Comparison of ENCODE assay signal across 27 mouse cellular contexts in genomic region chr1:153712633-153713032, GRCm38 (mm10). TPM values are rescaled to one million over a fixed set of nuclear protein-coding genes. Genes with fewer than 3 reads are reported as not detected.
DNase-seq lines count a peak whose midpoint lies in the region; ATAC-seq and TF ChIP-seq lines count a peak whose summit lies in the region.
"Had no signal": no experiment of that assay in that cellular context is flagged by ENCODE, and none has a peak within 500 bp of the region (broad histone marks: within the 10 kb centered on the region; RNA-seq: fewer than 3 reads in every experiment).

No protein-coding gene starts in this region.

- H3K4me1 ChIP-seq in midbrain, embryonic 11.5 days (ENCODE audit: control insufficient read depth, insufficient read depth, low read length) = no peaks in the 10 kb centered on the region
- no peaks in the 10 kb centered on the region for H3K4me1 ChIP-seq in midbrain, postnatal 0 days (ENCODE audit: insufficient read depth, low read length)
- H3K4me1 ChIP-seq in CH12.LX (ENCODE audit: control insufficient read depth in 1 of 2, insufficient read depth in 2 of 2) = peaks cover 4 to 20% of the 10 kb centered on the region in 2 experiments
- H3K4me1 ChIP-seq: forebrain, embryonic 12.5 days had no signal

- H3K79me2 ChIP-seq in CH12.LX (replicated peaks; ENCODE audit: control insufficient read depth, extremely low read depth, insufficient read depth, poor library complexity, severe bottlenecking) = no peaks in the 10 kb centered on the region

- TF ChIP-seq POLR2A in CH12.LX (IDR thresholded peaks at IDR 0.05; ENCODE audit: low read depth, low read length) = no peak

- dilution Hi-C loops in CH12.LX (cut with MboI; ENCODE audit: extremely low pct_ligation_motif_present, extremely low pct_unique_long_range_greater_than_20kb, low sequenced_read_pairs) = no loop called here

- no peak for TF ChIP-seq RAD21 in CH12.LX (IDR thresholded peaks at IDR 0.05; ENCODE audit: low read depth, low read length)

- DNase-seq in midbrain, embryonic 11.5 days (ENCODE audit: low spot score, missing footprints) = peak; percentile 56
- DNase-seq in midbrain, postnatal 0 days (ENCODE audit: low spot score) = no peak
- DNase-seq in CH12.LX (ENCODE audit: extremely low read depth) = no peak
- no peak for DNase-seq in heart, adult 9 months (ENCODE audit: low spot score in 2 of 2)
- no peak for DNase-seq in frontal cortex, postnatal 25 days (ENCODE audit: low spot score in 2 of 2)
- DNase-seq: adrenal gland, adult 8-10 months; adrenal gland, postnatal 14 days; adrenal gland, postnatal 36 days; cerebellum, adult 11 months; cerebellum, adult 18-20 months; cerebellum, adult 8-10 months; cerebellum, adult 9-11 months; cerebellum, postnatal 14 days; cerebellum, postnatal 36 days; embryo, embryonic 11 days had no signal

- H3K4me3 ChIP-seq in midbrain, embryonic 11.5 days (ENCODE audit: low read depth, low read length) = no peak overlapping the region
- H3K4me3 ChIP-seq in midbrain, postnatal 0 days (ENCODE audit: low read depth, low read length) = no peak overlapping the region
- no peak overlapping the region for H3K4me3 ChIP-seq in CH12.LX (replicated peaks in 1 of 3; ENCODE audit: low read depth in 2 of 3, low read length in 2 of 3, poor library complexity in 1 of 3)
- H3K4me3 ChIP-seq: embryonic facial prominence, embryonic 13.5 days; embryonic facial prominence, embryonic 15.5 days; erythroblast, embryonic 14.5 days; forebrain, embryonic 10.5 days; forebrain, embryonic 12.5 days had no signal

- no peaks in the 10 kb centered on the region for H3K36me3 ChIP-seq in midbrain, embryonic 11.5 days (ENCODE audit: control insufficient read depth, insufficient read depth, low read length)
- no peaks in the 10 kb centered on the region for H3K36me3 ChIP-seq in midbrain, postnatal 0 days (ENCODE audit: insufficient read depth, low read length)
- H3K36me3 ChIP-seq in CH12.LX (replicated peaks in 1 of 2; ENCODE audit: control insufficient read depth in 1 of 2, insufficient read depth in 1 of 2, low read length in 1 of 2) = no peaks in the 10 kb centered on the region
- H3K36me3 ChIP-seq: embryonic facial prominence, embryonic 13.5 days; embryonic facial prominence, embryonic 15.5 days; forebrain, embryonic 10.5 days; forebrain, embryonic 12.5 days had no signal

- H3K4me2 ChIP-seq in midbrain, embryonic 11.5 days = no peak overlapping the region
- H3K4me2 ChIP-seq in midbrain, postnatal 0 days (ENCODE audit: low read depth, low read length, poor library complexity, severe bottlenecking) = no peak overlapping the region
- no peak overlapping the region for H3K4me2 ChIP-seq in CH12.LX (ENCODE audit: insufficient read depth, low read depth, poor library complexity, severe bottlenecking)
- H3K4me2 ChIP-seq: embryonic facial prominence, embryonic 13.5 days; embryonic facial prominence, embryonic 15.5 days; forebrain, embryonic 12.5 days had no signal

- TF ChIP-seq CTCF in midbrain, postnatal 0 days (IDR thresholded peaks at IDR 0.05) = no peak
- no peak for TF ChIP-seq CTCF in CH12.LX (conservative IDR thresholded peaks at IDR 0.05 in 1 of 2, IDR thresholded peaks at IDR 0.05 in 1 of 2; ENCODE audit: low read depth in 2 of 2, low read length in 2 of 2)

- WGBS in midbrain, embryonic 11.5 days = 91% methylated on average over 2 of the region's 2 CpGs
- WGBS in midbrain, postnatal 0 days = 90% methylated on average over 2 of the region's 2 CpGs

- TF ChIP-seq EP300 in CH12.LX (IDR thresholded peaks at IDR 0.05; ENCODE audit: low read length) = no peak

- no peaks in the 10 kb centered on the region for H3K9me3 ChIP-seq in midbrain, embryonic 11.5 days (ENCODE audit: control insufficient read depth, low read length)
- no peaks in the 10 kb centered on the region for H3K9me3 ChIP-seq in midbrain, postnatal 0 days (ENCODE audit: low read length)
- H3K9me3 ChIP-seq in CH12.LX (replicated peaks; ENCODE audit: low read length) = no peaks in the 10 kb centered on the region
- H3K9me3 ChIP-seq: embryonic facial prominence, embryonic 13.5 days; embryonic facial prominence, embryonic 15.5 days; forebrain, embryonic 10.5 days; forebrain, embryonic 12.5 days had no signal

- no peaks in the 10 kb centered on the region for H3K27me3 ChIP-seq in midbrain, embryonic 11.5 days (ENCODE audit: control insufficient read depth, insufficient read depth, low read length)
- no peaks in the 10 kb centered on the region for H3K27me3 ChIP-seq in midbrain, postnatal 0 days (ENCODE audit: insufficient read depth, low read length)
- H3K27me3 ChIP-seq in CH12.LX (replicated peaks) = no peaks in the 10 kb centered on the region
- H3K27me3 ChIP-seq: embryonic facial prominence, embryonic 13.5 days; embryonic facial prominence, embryonic 15.5 days; forebrain, embryonic 12.5 days had no signal

- no peak overlapping the region for H3K27ac ChIP-seq in midbrain, embryonic 11.5 days (ENCODE audit: low read depth, low read length)
- H3K27ac ChIP-seq in midbrain, postnatal 0 days (ENCODE audit: low read depth, low read length) = no peak overlapping the region; the same call in 1 of the 2 replicates
- H3K27ac ChIP-seq in CH12.LX (ENCODE audit: insufficient read depth, low read depth) = no peak overlapping the region
- H3K27ac ChIP-seq: embryonic facial prominence, embryonic 13.5 days; embryonic facial prominence, embryonic 15.5 days; forebrain, embryonic 10.5 days; forebrain, embryonic 12.5 days had no signal

- in situ Hi-C loops in CH12.LX (cut with MboI; ENCODE audit: low pct_ligation_motif_present, low pct_unique_long_range_greater_than_20kb, low sequenced_read_pairs) = no loop called here

- ATAC-seq in midbrain, embryonic 11.5 days (ENCODE audit: low FRiP score) = no peak
- no peak for ATAC-seq in midbrain, postnatal 0 days (ENCODE audit: low FRiP score)
- ATAC-seq in inflammation-experienced regulatory T-cells, adult 6 months = peak; percentile 27
- ATAC-seq: forebrain, embryonic 14.5 days; forebrain, embryonic 16.5 days had no signal

- no peak overlapping the region for H3K9ac ChIP-seq in midbrain, embryonic 11.5 days (ENCODE audit: low read length)
- no peak overlapping the region for H3K9ac ChIP-seq in midbrain, postnatal 0 days (replicated peaks; ENCODE audit: low read length, poor library complexity, severe bottlenecking)
- H3K9ac ChIP-seq in CH12.LX (ENCODE audit: insufficient read depth, low read depth) = no peak overlapping the region
- H3K9ac ChIP-seq: embryonic facial prominence, embryonic 13.5 days; embryonic facial prominence, embryonic 15.5 days; forebrain, embryonic 12.5 days had no signal

TF ChIP-seq in CH12.LX, 34 proteins besides CTCF, POLR2A, EP300 and RAD21:
- TF ChIP-seq PAX5 (IDR thresholded peaks at IDR 0.05; ENCODE audit: low read length) = no peak
- peak; percentile 57; the same call in 1 of the 2 replicates for TF ChIP-seq IRF4 (IDR thresholded peaks at IDR 0.05; ENCODE audit: low read depth, low read length)
- TF ChIP-seq JUN (IDR thresholded peaks at IDR 0.05; ENCODE audit: insufficient read depth, low read depth, low read length) = peak; percentile 36; the same call in 1 of the 2 replicates
- TF ChIP-seq JUND (conservative IDR thresholded peaks at IDR 0.05; ENCODE audit: low read depth, low read length) = peak; percentile 68

RNA-seq across cellular contexts. Expression of gene Rgs16, which starts 27.5 kb away (rescaled TPM):
- polyA plus RNA-seq in midbrain, embryonic 11.5 days (2014; fragmentation: Nextera tagmentation; extraction: Ambion mirVana) = 20.3 and 21.6 TPM in 2 replicates
- 7.2 and 7.6 TPM in 2 replicates for total RNA-seq in midbrain, postnatal 0 days (2014; rRNA removed)
- polyA plus RNA-seq in midbrain, postnatal 0 days (2015; fragmentation: Nextera tagmentation; extraction: Ambion mirVana) = 9.7 and 10.7 TPM in 2 replicates
- total RNA-seq in CH12.LX (2012; rRNA removed) = 0.21 and 0.25 TPM in 2 replicates
- total RNA-seq in CH12.LX (2014; rRNA removed) = 0.15 TPM in 2 replicates
- 0.26 TPM in 1 of 2 replicates, not detected in the other for polyA plus RNA-seq in CH12.LX (2012; ENCODE audit: insufficient read length, low read depth)
- polyA plus RNA-seq in inflammation-experienced regulatory T-cells, adult 6 months (2017; shearing (Covaris generic)) = 10 to 100 TPM; 19.8 to 37.6 (median 35.0) TPM
- total RNA-seq: common myeloid progenitor, adult 5-6 weeks; MEL had no signal
- polyA plus RNA-seq: erythroblast, embryonic 14.5 days had no signal

RNA-seq across cellular contexts. Expression of gene Rnasel, which starts 36.6 kb away (rescaled TPM):
- 27.5 and 28.3 TPM in 2 replicates for polyA plus RNA-seq in midbrain, embryonic 11.5 days (2014; fragmentation: Nextera tagmentation; extraction: Ambion mirVana)
- 22.1 and 29.3 TPM in 2 replicates for total RNA-seq in midbrain, postnatal 0 days (2014; rRNA removed)
- 15.7 and 17.4 TPM in 2 replicates for polyA plus RNA-seq in midbrain, postnatal 0 days (2015; fragmentation: Nextera tagmentation; extraction: Ambion mirVana)
- 7.5 and 8.4 TPM in 2 replicates for total RNA-seq in CH12.LX (2012; rRNA removed)
- total RNA-seq in CH12.LX (2014; rRNA removed) = 9.2 and 9.7 TPM in 2 replicates
- 18.8 and 19.8 TPM in 2 replicates for polyA plus RNA-seq in CH12.LX (2012; ENCODE audit: insufficient read length, low read depth)
- 10 to 100 TPM; 38.2 to 49.4 (median 41.8) TPM for polyA plus RNA-seq in inflammation-experienced regulatory T-cells, adult 6 months (2017; shearing (Covaris generic))
- total RNA-seq: ES-E14 had no signal

RNA-seq across cellular contexts. Expression of gene Rgs8, which starts 59.8 kb away (rescaled TPM):
- polyA plus RNA-seq in midbrain, embryonic 11.5 days (2014; fragmentation: Nextera tagmentation; extraction: Ambion mirVana) = 12.7 and 14.1 TPM in 2 replicates
- 40.7 and 68.0 TPM in 2 replicates for total RNA-seq in midbrain, postnatal 0 days (2014; rRNA removed)
- 31.1 and 32.1 TPM in 2 replicates for polyA plus RNA-seq in midbrain, postnatal 0 days (2015; fragmentation: Nextera tagmentation; extraction: Ambion mirVana)
- not detected in 2 replicates for total RNA-seq in CH12.LX (2012; rRNA removed)
- not detected in 2 replicates for total RNA-seq in CH12.LX (2014; rRNA removed)
- 0.03 TPM in 1 of 2 replicates, not detected in the other for polyA plus RNA-seq in CH12.LX (2012; ENCODE audit: insufficient read length, low read depth)
- polyA plus RNA-seq in inflammation-experienced regulatory T-cells, adult 6 months (2017; shearing (Covaris generic)) = under 1 TPM; 0.35 to 0.68 (median 0.36) TPM
- total RNA-seq: adrenal gland, adult 18-20 months; MEL had no signal
- polyA plus RNA-seq: erythroblast, embryonic 14.5 days had no signal
